In genomic region chr10:80925472-80925871, GRCm38 (mm10) we compare ENCODE assay signal across 15 mouse cellular contexts. TPM values are rescaled to one million over a fixed set of nuclear protein-coding genes. Genes with fewer than 3 reads are reported as not detected.
"Had no signal": no experiment of that assay in that cellular context is flagged by ENCODE, and none has a peak within 500 bp of the region (broad histone marks: within the 10 kb centered on the region; RNA-seq: fewer than 3 reads in every experiment).

No protein-coding gene starts in this region.

- ATAC-seq: liver, postnatal 0 days; lung, postnatal 0 days; midbrain, embryonic 16.5 days had no signal

- DNase-seq: kidney, adult 8-10 months; kidney, postnatal 10 days; kidney, postnatal 36 days; left cerebral cortex, postnatal 4 days; liver, postnatal 0 days; lung, embryonic 14.5 days; right cerebral cortex, adult 18-20 months; right cerebral cortex, postnatal 14 days; spleen, adult 18-20 months; thymus, postnatal 25 days had no signal

RNA-seq across cellular contexts. Expression of gene Tmprss9, which starts 53.8 kb away (rescaled TPM):
- total RNA-seq: megakaryocyte, adult 5-6 weeks; monocyte, adult 5-6 weeks; neutrophil, adult 5-6 weeks had no signal
